Mouse (Mus musculus): ENCODE results near the gene Aldh3b2.

Aldh3b2 gene

GRCm38 (mm10) chr19:4015635-4016034 lies 43.5 kb downstream of the Aldh3b2 start:
- peak; percentile 64 for DNase-seq

GRCm38 (mm10) chr19:4017921-4018587 lies 45.9 kb downstream of the Aldh3b2 start:
- no peak for DNase-seq

GRCm38 (mm10) chr19:4018743-4019583 lies 46.8 kb downstream of the Aldh3b2 start:
- DNase-seq: peak; percentile 76

- no peak for DNase-seq
Measured at GRCm38 (mm10) chr19:4023185-4023584, 51.1 kb downstream of the Aldh3b2 start.

GRCm38 (mm10) chr19:4027576-4027975 lies 55.4 kb downstream of the Aldh3b2 start:
- DNase-seq: no peak

All from liver (tissue).